Comparison of ENCODE assay signal across 8 mouse cellular contexts in the genomic region with DNA sequence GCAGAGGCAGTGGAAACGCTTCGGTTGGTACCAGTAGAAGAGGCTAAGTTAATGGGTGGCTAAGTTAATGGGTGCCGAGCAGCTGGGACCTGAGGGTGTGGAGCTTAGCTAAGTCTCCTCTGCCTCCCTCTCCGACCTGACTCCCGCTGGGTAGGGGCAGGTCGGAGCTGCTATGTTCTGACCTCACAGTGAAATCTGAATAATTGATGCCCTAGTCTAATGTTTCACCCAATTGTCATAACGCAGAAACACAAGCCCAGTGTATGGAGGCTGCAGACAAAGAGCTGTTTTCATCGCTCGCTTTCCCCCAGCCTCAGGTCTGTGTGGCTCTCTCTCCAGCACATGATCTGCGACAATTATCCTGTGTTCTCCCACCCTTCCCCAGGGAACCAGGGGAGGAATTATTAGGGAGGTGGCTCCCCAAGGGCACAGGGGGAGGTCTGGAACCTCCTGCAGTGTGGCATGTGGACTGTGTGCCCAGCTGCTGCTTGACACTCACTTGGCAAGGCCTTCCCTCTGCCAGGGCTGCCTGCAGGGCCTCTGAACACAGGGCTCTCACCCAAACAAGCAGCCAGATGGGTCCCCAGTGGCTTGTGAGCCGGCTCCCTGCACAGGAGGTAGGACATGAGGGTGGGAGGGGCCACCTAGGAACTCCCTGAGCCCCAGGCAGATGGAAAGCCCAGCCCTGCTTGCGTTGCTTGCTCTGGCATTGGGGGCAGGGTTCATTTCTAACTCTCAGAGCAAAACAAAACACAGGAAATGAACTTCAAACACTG. TPM values are rescaled to one million over a fixed set of nuclear protein-coding genes. Genes with fewer than 3 reads are reported as not detected.
DNase-seq lines count a peak whose midpoint lies in the region; ATAC-seq lines count a peak whose summit lies in the region.

No protein-coding gene starts in this region.

- H3K27me3 ChIP-seq in heart, embryonic 16.5 days (ENCODE audit: control insufficient read depth, insufficient read depth, low read length), result no peaks in the 10 kb centered on the region
- H3K27me3 ChIP-seq in limb, embryonic 15.5 days, result no peaks in the 10 kb centered on the region
- no peaks in the 10 kb centered on the region for H3K27me3 ChIP-seq in neural tube, embryonic 13.5 days

- peak; percentile 61 for ATAC-seq in heart, embryonic 16.5 days (replicated peaks; ENCODE audit: extremely low read depth, insufficient read depth, low FRiP score)
- ATAC-seq in limb, embryonic 15.5 days (ENCODE audit: insufficient number of reproducible peaks, low FRiP score, low TSS enrichment, low read depth), result peak; percentile 66; the same call in 1 of the 2 replicates
- peak; percentile 90 for ATAC-seq in neural tube, embryonic 13.5 days (ENCODE audit: low read depth)

- H3K36me3 ChIP-seq in heart, embryonic 16.5 days (ENCODE audit: control insufficient read depth, insufficient read depth), result no peaks in the 10 kb centered on the region
- H3K36me3 ChIP-seq in limb, embryonic 15.5 days, result no peaks in the 10 kb centered on the region
- H3K36me3 ChIP-seq in neural tube, embryonic 13.5 days, result no peaks in the 10 kb centered on the region

- H3K4me1 ChIP-seq in heart, embryonic 16.5 days (ENCODE audit: control insufficient read depth, insufficient read depth, low read length), result peaks cover 7% of the 10 kb centered on the region
- H3K4me1 ChIP-seq in limb, embryonic 15.5 days, result peaks cover 16% of the 10 kb centered on the region
- peaks cover 25% of the 10 kb centered on the region for H3K4me1 ChIP-seq in neural tube, embryonic 13.5 days (replicated peaks)

- H3K4me3 ChIP-seq in heart, embryonic 16.5 days (ENCODE audit: low read length), result no peak overlapping the region
- H3K4me3 ChIP-seq in limb, embryonic 15.5 days, result no peak overlapping the region
- no peak overlapping the region for H3K4me3 ChIP-seq in neural tube, embryonic 13.5 days

- WGBS in heart, embryonic 16.5 days, result 50% methylated on average over 12 of the region's 12 CpGs
- 32% methylated on average over 12 of the region's 12 CpGs for WGBS in limb, embryonic 15.5 days
- WGBS in neural tube, embryonic 13.5 days, result 11% methylated on average over 12 of the region's 12 CpGs

- peak; percentile 20 for DNase-seq in gastrocnemius, postnatal 10 days
- DNase-seq in gastrocnemius, adult 8-10 months (ENCODE audit: low spot score in 2 of 2), result no peak
- peak; percentile 73 for DNase-seq in cerebellum, adult 9-11 months
- DNase-seq in kidney, postnatal 14 days, result peak; percentile 78
- DNase-seq in yolk sac, embryonic 10.5 days (ENCODE audit: low spot score), result peak; percentile 55

- H3K9me3 ChIP-seq in heart, embryonic 16.5 days (replicated peaks; ENCODE audit: control insufficient read depth, low read length), result no peaks in the 10 kb centered on the region
- H3K9me3 ChIP-seq in limb, embryonic 15.5 days, result no peaks in the 10 kb centered on the region
- H3K9me3 ChIP-seq in neural tube, embryonic 13.5 days, result no peaks in the 10 kb centered on the region

- H3K4me2 ChIP-seq in heart, embryonic 16.5 days (ENCODE audit: low read depth, low read length), result no peak overlapping the region
- H3K4me2 ChIP-seq in limb, embryonic 15.5 days, result 0 out of 2 replicates have a peak overlapping the region, but pooled peaks have one; percentile 6
- peak overlapping the region; percentile 13; the same call in 1 of the 2 replicates for H3K4me2 ChIP-seq in neural tube, embryonic 13.5 days

- peak overlapping the region; percentile 24; the same call in 1 of the 2 replicates for H3K27ac ChIP-seq in heart, embryonic 16.5 days (ENCODE audit: low read length)
- H3K27ac ChIP-seq in limb, embryonic 15.5 days, result peak overlapping the region; percentile 47; the same call in 1 of the 2 replicates
- peak overlapping the region; percentile 93 for H3K27ac ChIP-seq in neural tube, embryonic 13.5 days (replicated peaks)

- H3K9ac ChIP-seq in heart, embryonic 16.5 days (ENCODE audit: low read length), result peak overlapping the region; percentile 49; the same call in 1 of the 2 replicates
- H3K9ac ChIP-seq in limb, embryonic 15.5 days, result no peak overlapping the region
- H3K9ac ChIP-seq in neural tube, embryonic 13.5 days, result peak overlapping the region; percentile 63

RNA-seq across cellular contexts. Expression of a gene that starts 47.9 kb away (rescaled TPM):
- total RNA-seq in gastrocnemius, postnatal 10 days (2021), result 10 to 100 TPM; 38.3 to 50.8 TPM
- total RNA-seq in gastrocnemius, adult 8-10 months (2022), result 10 to 100 TPM; 35.8 to 65.5 (median 41.6) TPM
- polyA plus RNA-seq in heart, embryonic 16.5 days (2015; fragmentation: Nextera tagmentation; extraction: Ambion mirVana), result 24.2 and 26.7 TPM in 2 replicates
- polyA plus RNA-seq in limb, embryonic 15.5 days (2015; fragmentation: Nextera tagmentation; extraction: Ambion mirVana), result 31.3 and 33.4 TPM in 2 replicates
- 28.1 and 32.5 TPM in 2 replicates for polyA plus RNA-seq in neural tube, embryonic 13.5 days (2015; fragmentation: Nextera tagmentation; extraction: Ambion mirVana)

Comparison
In these comparisons a context has a peak if more than half of its experiments do, and no peak if none do; other contexts are left out.
1. DNase-seq: peak in gastrocnemius, postnatal 10 days (single experiment), cerebellum, adult 9-11 months (single experiment), kidney, postnatal 14 days (single experiment) and yolk sac, embryonic 10.5 days (single experiment); none in gastrocnemius, adult 8-10 months (0 of 2).
2. H3K27ac ChIP-seq: peak in every context shown above with its lines; median percentile 93 in neural tube, embryonic 13.5 days; 47 in limb, embryonic 15.5 days; 24 in heart, embryonic 16.5 days.
3. Peak in every context shown above with its lines, with median percentiles within 50 percentile points of each other: ATAC-seq.